Mouse (Mus musculus) c-Kit-positive CD71-positive TER-119-positive erythroid progenitor cells, embryonic 14.5 days (primary cell): Measurements from ENCODE around the gene Miox.
A peak's percentile ranks its signal among the peaks of the same experiment; 100 is the strongest.

ENCODE experiments used
- DNase-seq: peaks from one replicate; pipeline ENCODE4 v3.0.0-alpha.2; 2013; ENCODE audit warnings: low spot score

The Miox gene

DNA sequence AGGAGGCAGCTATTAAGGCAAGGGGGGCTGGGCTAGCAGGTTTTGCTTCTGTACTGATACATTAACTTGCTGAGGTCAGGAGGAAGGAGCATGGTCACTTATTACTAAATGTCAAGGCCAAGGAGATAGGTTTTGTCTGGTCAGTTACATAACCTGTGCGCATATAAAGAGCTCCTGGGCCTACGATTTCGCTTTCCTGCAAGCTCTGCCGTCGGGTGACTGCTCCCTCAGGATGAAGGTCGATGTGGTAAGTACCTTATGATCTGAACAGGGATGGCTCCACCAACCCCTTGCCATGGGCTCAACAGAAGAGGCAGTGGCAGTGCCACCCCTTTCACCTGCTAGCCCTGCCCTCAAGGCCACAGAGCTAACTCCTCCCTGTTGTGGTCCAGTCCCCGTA lies at the start of gene Miox:
Gene Miox, plus strand, starts transcription at position 128 of the 400 bp plus-strand sequence.
- DNase-seq = no peak

DNA sequence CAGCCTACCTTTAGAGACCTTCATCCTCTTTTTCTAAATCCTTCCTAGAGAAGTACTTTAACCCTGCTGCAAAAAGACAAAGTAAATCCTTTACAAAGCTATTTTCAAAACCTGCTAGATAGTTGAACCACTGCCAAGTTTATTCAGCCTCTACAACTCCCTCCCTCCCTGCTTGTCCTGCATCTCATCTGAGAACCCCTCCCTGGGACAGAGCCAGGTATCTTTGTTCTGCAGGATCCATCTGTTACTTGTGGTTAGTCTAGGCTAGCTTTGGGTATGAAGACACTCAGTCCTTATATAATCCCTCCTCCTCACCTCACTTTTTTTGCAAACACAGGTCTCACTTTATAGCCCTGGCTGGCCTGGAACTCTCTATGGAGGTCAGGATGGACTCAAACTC lies 49.2 kb upstream of the Miox start:
- DNase-seq = peak; percentile 58

DNA sequence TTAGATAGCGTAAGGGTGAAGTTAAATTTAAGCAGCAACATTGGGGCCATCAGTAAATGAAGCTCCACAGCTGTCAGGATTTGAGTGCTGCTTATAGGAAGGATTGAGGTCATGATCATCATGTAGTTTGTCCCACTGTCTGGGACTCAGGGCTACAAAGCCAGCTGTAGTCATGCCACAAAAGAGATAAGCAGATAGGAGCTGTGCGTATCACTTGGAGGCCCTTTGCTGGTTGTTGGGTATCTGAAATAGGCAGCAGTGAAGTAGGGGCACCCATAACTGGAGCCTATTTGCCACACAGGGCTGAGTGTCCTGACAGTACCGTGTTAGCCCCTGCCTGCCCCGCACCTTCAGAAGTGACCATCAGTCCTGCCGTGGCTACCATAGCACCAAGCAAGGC lies 48.7 kb upstream of the Miox start:
- peak; percentile 65 for DNase-seq

DNA sequence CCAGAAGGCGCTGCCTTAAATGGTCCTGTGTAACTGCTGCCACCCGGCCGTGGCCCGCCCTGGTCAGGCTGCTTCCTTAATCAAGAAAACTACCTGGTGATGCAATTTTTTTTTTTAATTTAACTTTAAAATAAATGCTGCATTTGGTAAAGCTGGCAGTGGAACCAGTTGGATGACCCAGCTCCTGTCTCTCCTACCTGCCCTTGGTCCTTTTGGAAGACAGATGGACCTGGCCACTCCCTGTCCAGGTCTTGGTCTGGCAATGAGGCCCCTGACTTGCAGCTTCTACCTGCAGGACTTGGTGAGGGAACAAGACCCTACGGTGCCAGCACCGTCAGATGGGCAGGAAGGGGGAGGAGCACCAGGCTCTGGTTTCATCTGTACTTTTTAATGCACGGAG lies 48.1 kb upstream of the Miox start:
- DNase-seq = no peak

DNA sequence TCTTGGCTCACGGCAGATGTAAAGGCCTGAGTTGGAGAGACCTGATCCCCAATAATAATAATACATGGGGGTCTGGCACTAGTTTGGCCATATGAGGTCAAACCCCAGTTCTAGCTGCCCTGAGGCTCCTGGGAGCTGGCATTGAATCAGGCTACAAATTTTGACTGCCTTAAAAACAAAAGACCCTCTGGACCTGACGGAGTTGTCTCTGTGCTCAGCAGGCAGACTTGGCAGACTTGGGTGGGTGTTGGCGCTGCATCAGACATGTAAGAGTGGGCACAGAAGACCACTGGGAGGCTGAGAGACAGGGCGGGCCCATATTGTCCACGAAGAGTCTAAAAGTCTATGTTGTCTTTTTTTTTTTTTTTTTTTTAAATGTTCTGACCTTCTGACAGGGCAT lies 47.6 kb upstream of the Miox start:
- DNase-seq = no peak

DNA sequence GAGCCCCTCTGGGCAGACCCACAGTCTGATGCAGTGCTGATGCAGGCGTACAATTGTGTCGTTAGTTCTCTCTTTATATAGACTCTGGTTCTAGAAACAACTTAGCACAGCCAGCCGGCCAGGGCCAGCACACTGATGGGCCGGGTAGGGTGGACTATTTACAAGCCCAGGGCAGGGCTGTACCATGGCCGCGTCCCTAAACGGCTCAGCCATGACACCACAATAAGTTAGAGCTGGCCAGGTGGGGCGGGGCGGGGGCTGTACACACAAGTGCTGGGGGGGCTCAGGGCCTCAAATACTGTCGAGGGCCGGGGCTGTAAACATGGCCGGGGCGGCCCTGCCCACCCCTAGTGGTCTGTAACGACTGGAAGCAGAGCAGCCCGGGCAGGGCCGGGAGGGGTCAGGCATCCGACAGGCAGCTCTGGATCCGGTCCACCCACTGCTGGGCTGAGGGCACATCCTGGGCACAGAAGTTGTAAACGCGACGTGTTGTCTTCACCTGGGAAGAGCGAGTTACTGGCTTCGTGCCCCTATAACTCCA lies 45.9 kb upstream of the Miox start:
- no peak for DNase-seq

DNA sequence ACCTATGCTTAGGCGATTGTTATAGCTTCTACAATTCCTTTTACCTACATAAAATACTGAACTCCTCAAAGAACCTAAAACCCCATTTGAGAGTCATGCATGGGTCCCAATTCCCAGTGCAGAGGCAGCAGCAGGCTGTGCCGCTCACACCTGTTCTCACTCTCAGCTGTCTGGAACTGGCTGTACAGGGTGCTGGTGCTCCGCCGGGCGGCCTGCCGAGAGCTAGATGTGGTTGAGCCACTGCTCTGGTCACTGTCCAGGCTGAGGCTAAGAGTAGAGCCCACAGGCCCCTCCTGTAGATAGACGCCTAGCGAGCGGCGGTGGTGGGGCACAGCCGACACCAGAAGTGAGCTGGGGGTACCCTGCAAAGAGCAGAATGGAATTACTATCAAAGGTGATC lies 44.7 kb upstream of the Miox start:
- DNase-seq = no peak

DNA sequence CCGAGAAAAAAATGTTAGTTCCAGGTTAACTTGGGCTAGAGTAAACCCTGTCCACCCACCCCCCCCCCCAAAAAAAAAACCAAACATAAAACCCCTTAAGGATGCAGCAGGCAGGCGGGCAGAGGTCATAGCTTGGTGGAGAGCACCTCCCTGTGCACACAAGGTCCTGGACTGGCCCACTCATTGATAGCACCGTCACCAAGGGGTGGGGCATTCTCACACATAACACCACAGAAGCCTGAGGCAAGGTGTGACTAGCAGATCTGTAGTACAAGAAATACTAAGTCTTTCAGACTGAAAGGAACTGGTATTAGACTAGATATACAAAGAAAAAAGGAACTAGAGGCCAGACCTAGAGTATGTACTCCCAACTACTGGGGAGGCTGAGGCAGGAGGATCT lies 42.7 kb upstream of the Miox start:
- DNase-seq = peak; percentile 68

DNA sequence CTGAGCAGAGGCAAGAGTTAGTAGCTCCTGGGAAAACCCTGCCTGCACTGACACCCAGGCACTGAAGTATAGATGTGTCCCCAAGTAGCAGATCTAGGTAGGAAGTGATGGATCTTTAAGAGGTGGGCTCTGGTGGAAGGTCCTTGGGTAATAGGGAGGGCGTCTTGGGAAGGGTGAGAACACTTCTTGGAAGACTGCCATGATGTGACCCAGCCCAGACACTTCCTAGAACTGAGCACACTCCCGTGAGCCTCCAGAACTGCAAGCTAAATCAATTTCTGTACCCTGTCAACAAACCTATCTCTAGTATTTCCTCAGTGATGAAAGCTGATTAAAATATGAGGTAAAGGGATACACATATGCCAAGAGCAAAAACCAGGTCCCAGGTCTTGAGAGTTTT lies 41.4 kb upstream of the Miox start:
- peak; percentile 51 for DNase-seq

DNA sequence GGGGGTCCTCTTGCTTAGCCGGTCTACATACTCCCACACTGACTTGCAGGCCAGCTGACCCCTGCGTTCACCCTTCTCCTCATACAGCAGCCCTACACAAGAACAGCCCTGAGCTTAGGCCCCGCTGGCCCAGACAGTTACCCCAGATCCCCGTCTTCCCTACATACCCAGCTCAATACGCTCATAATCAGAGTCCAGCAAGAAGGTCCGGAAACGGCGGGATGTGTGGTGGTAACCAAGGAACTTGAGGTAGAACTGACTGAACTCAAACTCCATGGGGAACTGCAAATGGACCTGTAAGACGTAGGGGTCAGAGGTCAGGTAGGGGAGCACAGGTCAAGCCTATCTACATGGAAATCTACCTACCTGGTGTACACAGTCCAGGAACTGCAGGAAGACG lies 40.4 kb upstream of the Miox start:
- no peak for DNase-seq

DNA sequence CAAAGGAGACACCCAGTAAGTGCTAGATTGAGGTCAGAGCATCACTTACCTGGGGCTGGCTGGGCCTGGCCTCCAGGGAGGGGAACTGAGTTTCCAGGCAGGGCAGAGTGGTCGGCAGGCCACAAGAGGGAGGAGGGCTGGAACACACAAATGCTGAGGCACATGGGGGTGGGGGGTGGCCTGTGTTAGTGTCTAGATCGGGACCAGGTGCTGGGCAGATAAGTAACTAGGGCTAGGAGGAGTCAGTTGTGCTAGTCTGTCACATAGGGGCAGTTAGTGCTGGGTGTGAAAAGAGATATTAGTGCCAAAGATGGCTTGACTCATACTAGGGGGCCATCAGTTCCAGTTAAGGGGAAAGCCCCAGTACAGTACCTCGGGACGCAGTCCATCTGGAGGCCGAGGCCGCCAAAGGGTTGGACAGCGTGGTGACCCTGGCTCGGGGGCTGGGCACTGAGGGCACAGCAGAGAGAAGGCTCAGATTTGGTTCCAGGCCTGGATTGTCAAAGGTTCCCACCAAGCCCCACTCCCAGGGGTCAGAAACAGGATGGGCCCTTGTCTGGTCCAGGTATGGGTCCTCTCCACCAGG lies 38.5 kb upstream of the Miox start:
- DNase-seq = no peak

DNA sequence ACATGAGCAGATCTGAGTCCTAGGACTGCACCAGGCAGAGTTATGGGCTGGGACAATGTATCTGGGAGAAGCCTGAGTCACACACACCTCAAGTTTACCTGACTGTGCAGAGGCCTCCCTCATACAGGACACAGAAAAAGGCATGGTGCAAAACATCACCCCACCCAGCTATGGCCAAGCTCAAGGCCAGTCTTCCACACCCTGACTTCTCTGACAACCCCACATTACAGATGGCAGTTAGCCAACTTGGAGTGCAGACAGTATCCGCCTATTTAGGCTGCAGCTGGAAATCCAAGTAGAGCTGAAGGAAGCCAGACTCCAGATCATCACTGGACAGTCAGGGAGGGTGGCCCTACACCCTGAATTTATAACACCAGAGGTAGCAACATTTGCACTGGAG lies 37.7 kb upstream of the Miox start:
- no peak for DNase-seq

DNA sequence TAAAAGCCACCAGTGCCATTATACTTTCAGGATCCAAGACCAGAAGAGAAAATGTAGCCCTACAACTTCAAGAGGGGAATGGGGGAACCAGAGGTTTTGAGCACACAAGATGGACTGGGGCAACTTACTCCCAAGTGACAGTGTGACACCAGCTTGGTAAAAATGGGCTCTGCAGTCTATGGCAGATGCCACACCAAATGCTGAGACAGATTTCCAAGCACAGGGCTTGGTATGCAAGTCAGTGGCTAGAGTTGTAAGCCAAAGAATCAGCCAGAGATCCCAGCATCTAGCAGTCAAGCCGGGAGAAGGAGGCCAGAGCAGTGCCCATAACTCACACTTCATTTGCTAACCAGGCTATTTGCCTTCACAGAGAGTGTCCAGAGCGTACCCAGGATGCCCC lies 36.5 kb upstream of the Miox start:
- DNase-seq = no peak

DNA sequence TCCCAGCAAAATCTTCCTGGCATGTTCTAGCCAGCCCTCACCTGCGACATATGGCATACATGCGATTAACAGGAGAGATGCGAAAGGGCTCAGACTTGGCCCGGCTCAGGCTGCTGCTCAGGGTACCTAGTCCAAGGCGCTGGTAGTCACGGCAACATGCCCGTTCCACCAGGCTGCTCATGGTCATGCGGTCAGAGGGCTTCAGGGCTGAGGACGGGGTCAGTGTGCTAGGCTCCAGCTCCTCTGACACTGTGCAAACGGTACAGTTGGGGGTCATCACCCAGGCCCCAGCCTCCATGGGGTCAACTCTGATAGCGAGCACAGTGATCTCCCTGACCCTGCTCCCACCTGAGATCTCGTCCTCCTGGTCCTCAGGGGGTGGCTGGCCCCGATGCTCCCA lies 34.0 kb upstream of the Miox start:
- no peak for DNase-seq

DNA sequence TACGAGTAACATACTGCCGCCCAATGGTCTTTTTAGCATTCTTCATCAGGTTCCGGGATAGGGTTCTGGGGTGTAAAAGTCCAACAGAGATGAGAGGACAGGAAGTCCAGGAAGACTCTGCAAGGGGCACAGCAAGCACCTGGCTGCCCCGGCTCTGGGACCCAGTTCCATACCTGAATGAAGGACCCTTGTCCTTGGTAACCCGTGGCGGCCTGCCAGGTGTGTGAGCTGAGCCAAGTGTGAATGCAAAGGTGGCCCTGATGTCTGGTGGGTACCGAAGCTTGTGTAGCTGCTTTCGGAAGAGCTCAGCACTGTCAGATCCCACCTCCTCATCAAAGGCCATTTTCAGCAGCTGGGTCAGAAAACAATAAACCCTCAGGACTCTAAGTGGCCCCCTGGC lies 33.6 kb upstream of the Miox start:
- no peak for DNase-seq

DNA sequence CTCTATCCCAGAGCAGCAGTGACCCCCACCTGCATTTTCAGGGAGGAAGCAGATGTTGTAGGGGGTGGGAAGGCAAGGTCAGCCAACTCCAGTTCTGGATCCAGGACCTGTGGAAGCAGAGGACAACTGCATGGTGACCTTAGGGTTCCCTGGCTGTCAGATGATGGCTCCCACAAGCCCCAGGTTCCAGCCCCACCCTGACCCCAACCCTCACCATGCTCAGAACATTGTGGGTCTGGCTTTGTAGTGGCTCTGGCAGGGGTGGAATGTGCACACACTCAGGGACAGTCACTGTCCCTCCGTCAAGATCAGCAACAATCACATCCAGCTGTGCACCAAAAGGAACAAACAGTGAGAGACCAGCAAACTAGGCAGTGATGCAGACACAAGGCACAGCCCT lies 28.2 kb upstream of the Miox start:
- no peak for DNase-seq

DNA sequence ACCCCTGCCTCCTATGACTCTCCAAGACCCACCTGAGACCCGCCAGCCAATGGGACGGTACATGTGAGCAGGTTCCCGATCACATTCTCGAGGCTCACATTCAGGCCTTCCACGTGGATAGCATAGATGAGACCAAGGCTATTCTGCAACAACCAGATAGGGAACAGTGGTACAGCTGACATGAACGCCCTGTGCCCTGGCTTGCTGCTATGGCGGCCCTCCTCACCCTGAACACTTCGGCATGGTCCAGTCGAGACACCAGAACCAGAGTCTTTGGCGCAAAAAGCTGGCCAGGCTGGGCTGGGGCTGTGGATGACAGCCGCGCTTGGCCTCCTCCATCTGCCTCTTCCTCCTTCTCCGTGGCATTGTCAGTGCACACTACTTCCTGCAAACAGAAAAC lies 26.7 kb upstream of the Miox start:
- no peak for DNase-seq

DNA sequence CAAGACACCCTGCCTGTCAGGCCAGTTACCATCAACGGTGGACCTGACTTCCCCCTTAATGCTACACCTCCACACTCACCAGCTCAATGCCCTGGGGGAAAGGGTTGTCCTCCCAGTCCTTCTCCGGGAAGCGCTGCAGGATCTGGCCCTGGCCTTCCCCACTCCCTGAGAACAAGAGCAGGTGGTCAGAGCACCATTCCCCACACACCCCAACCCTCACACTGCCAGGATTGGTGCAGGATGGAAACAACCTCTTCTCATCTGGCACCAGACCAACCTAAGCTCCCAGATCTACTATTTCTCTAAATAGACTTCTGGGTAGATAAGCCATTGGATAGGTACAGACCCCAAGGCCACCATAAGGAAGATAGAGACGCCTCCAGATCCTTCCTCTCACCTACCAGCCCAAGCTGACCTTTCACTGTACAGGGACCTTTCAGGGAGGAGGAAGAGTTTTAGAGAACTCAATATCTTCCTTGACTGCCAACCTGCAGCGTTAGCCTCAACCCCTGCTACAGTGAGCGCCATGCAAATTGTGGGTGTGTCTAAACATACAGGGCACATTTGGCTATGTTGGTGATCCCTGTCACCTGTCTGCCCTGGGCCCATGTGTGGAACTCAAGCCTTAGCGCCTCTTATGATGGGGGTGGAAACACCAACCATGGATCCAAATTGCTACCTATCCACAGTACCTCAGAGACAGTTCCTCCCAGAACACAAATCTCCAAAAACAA lies 25.6 kb upstream of the Miox start:
- DNase-seq = no peak

DNA sequence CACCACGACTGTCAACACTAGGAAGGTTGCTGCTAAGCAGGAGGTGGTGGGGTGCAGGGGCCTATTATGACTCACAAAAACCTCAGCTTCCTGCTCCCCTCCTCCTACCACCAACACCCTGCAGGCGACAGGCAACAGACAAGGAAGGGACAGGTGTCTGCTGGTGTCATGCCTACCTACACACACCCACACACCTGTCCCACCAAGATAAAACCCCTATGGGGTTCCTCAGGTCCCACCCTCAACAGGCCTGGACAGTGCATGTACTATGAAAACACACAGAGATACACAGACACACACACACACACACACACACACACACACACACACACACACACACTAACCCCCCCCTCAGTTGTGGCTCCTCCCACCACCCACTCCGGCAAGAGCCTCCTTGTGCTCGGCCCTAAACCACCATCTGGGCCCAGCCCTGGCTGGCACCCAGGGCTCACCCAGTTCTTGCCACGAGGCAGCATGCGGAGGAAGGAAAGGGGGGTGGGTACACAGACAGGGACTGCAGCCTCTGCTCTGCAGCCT lies 24.2 kb upstream of the Miox start:
- DNase-seq = no peak

DNA sequence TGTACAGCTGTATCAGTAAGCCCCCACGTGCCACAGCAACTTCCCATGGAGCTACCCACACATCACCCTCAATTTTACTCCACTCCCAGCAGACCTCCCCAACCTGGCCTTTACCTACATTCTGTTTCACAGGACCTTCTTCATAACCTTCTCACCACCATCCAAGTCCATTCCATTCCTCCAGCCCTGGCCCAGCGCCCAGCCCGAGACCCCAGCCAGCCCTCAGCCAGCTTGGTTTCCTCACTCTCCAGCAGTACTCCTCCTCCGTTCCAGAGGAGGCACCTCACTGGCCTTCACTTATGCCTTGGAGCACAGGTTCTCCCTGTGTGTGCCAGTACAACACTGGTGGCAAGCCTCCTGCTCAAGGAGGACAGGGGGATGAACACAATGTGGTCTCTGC lies 20.8 kb upstream of the Miox start:
- DNase-seq = no peak

DNA sequence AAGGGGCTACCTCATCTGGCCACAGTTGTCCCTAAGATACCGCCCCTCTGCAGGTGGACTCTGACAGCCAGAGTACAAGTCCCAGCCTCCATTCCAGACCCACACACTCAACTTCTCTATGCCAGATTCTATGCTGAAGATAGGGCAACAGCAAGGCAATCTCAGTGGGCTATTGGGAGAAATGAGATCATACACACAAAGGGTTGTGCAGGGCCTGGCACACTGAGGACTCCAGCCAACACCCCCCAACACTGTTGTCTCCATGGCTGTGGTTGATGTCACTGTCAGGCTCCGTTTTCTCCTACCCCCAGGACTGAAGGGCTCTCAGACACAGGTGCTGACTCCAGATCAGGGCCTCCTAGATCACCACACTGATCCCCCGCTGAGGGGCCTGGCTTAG lies 20.1 kb upstream of the Miox start:
- no peak for DNase-seq

DNA sequence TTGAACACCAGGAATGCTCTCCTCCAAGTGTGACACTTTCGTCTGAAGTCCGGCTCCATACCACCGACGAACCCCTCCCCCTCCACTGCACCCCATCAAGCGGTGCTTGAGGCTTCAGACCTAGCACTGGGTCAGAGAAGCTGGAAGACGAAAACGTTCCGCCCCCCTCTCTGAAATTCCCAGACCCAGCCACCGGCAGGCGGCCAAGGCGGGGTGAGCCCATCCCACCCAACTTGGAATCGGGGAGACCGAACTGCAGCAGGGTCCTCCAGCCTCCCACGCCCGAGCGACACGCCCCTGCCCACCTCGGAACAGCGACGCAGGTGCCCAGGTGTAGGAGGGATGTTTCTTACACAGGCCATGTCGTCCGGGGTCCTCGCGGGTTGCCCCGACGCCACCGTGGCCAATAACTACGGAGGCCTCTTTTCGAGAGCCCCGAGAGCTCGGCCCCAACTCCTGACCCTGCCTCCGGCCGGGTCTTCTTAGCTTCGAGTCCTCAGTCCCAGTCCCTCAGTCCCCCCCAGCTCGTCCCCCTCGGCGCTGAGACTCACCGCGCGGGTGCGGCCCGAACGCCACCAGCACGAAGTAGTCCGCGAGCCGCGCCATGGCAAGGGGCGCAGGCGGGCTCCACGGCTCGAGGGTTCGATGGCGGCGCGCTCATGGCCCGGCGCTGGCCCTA lies 19.5 kb upstream of the Miox start:
- no peak for DNase-seq

DNA sequence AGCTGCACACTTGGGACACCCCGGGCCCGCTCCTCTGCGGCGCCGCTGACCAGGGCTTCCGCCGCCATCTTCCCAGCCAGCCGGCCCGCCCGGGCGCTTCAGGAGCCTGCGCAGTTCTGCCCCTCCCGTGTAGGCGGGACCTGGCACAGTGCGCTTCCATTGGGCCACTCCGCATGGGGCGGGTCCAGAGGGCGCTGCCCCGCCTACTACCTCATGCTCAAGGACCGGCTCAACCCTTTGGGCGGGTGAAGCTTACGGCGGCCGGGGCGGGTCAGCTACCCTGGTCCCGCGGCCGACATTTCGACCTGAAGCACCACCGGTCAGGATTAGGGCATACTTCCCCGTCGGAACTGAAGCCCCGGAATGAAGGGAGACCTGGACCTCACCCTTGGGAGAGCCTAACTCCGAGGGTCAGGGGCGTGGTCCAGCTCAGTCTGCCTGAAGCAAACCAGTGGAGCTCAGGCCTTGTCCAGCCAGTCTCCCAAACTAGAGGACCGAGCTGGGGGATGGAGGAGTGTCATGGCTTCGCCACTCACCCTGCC lies 18.9 kb upstream of the Miox start, which contains the start of gene Sbf1:
Gene Sbf1, minus strand, starts transcription at position 122 of the 542 bp plus-strand sequence.
- DNase-seq = peak; percentile 95
